Mouse (Mus musculus): ENCODE measurements around the gene Slc35f2.

DNA sequence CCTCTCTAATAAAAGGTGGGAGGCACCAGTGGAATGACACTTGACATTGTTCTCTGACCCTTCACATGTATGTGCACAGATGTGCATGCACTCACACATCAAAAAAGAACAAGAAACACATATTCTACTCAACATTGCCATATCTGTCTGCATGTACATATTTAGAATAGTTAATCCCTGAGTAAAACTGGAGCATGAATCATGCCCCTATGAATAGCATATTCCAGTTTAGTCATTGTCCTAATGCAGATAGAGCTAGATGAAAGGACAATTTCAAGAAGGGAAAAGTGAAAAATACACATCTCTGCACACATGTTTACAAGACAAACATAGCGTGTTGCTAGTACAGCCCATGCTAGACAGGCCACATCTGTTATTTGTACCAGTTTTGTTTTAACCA lies 83.2 kb downstream of the Slc35f2 start:
- TF ChIP-seq POLR2A (IDR thresholded peaks at IDR 0.05; ENCODE audit: extremely low read depth, insufficient read depth, low read length) = no peak
- no peak for TF ChIP-seq CTCF (IDR thresholded peaks at IDR 0.05; ENCODE audit: low read depth, low read length)

Data from liver, adult 2 months (tissue).